Mouse (Mus musculus) forebrain, embryonic 13.5 days (tissue): ENCODE data around the gene Hmcn1. TPM values are rescaled to one million over a fixed set of nuclear protein-coding genes. Genes with fewer than 3 reads are reported as not detected.

ENCODE experiments used
- ATAC-seq: fragments of 200-750 bp; cut with Nextera tagmentation; 2 replicates; pipeline ENCODE4 v1.8.0; 2017
- H3K27ac ChIP-seq: fragments of 300-500 bp; sonication (generic); 2 replicates; pipeline ENCODE4 v1.5.1; 2015; ENCODE audit warnings: inconsistent platforms, mild to moderate bottlenecking, moderate library complexity
- H3K27me3 ChIP-seq: fragments of 300-500 bp; sonication (generic); 2 replicates; pipeline ENCODE4 v1.6.1; 2015; ENCODE audit warnings: mild to moderate bottlenecking, inconsistent platforms
- H3K36me3 ChIP-seq: fragments of 300-500 bp; sonication (generic); 2 replicates; pipeline ENCODE4 v1.6.1; 2015; ENCODE audit warnings: mild to moderate bottlenecking, inconsistent platforms; ENCODE audit not compliant: poor library complexity, severe bottlenecking
- H3K4me1 ChIP-seq: fragments of 300-500 bp; sonication (generic); 2 replicates; pipeline ENCODE4 v1.6.1; 2015; ENCODE audit warnings: inconsistent platforms
- H3K4me2 ChIP-seq: fragments of 300-500 bp; sonication (generic); 2 replicates; pipeline ENCODE4 v1.6.1; 2015; ENCODE audit warnings: inconsistent platforms, mild to moderate bottlenecking, moderate library complexity
- H3K4me3 ChIP-seq: fragments of 300-500 bp; sonication (generic); 2 replicates; pipeline ENCODE4 v1.5.1; 2015; ENCODE audit warnings: mild to moderate bottlenecking, inconsistent platforms
- H3K9ac ChIP-seq: fragments of 300-500 bp; sonication (generic); 2 replicates; pipeline ENCODE4 v1.6.1; 2015; ENCODE audit warnings: mild to moderate bottlenecking, inconsistent platforms
- H3K9me3 ChIP-seq: fragments of 300-500 bp; sonication (generic); replicated peaks from 2 replicates; pipeline ENCODE4 v1.6.1; 2016; ENCODE audit warnings: inconsistent platforms
- whole genome bisulfite sequencing: fragments of 180-500 bp; shearing (Covaris S2); methylation state at CpG from one replicate; pipeline ENCODE4 v1.1.7; 2015; 5-methylcytosine and 5-hydroxymethylcytosine counted together
- polyA plus RNA-seq: library from polyadenylated mRNA; unstranded; fragments of >200 nt; fragmentation: Nextera tagmentation; extraction: Ambion mirVana; gene quantifications from 2 replicates; pipeline ENCODE4 v1.2.1, GENCODE M21; 2015

Gene Hmcn1
- 1.1 and 1.2 TPM in 2 replicates for polyA plus RNA-seq

DNA sequence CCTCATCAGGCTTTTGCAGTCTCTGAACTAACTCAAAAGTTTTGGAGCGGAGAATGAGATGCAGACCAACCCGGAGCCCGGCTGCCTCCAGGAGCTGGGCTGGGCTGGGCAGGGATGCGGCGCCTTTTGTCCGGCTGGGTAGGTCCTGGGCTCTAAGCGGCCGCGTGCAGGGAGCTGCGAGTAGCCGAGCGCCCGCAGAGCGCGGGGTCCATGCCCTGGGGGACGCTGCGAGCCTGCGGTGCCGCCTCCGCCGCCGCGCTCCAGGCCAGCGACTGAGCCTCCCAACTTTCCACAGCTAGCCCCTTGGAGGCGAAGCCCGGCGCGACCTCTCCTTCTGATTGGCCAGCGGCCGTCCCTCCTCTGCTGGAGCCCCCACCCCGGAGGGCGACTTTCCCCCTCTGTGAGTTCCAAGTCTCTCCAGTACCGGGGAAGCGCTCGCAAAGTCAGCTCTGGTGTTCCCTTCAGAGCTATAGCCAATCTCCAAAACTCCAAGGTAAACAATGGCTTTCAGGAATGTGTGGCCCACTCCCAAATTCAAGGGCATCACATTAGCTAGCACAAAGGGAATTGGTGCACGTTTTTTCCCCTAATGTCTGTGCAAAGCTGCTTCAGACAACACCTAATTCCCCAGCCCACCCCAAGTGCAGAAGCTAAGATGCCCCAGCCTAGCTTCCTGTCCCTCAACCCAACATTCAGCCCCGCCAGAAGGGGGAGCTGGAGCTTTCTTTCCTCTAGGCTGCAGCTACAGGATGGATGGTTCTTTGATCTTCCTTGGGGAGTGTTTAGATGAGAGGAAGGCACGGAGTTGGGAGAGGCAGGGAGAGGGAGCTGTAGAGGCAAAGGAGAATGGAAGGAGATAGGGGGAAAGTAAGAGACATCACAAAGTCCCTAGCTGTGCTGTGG is at the start of gene Hmcn1:
Hmcn1 (minus strand) TSS at position 274 of the 903 bp plus-strand sequence.
- peak within 1 kb of the TSS; percentile 84 for H3K4me2 ChIP-seq
- ATAC-seq = peak; percentile 91
- H3K4me1 ChIP-seq = peaks cover 22% of the 10 kb centered on the region
- WGBS = 1% methylated on average over 38 of the region's 38 CpGs
- no peaks in the 10 kb centered on the region for H3K36me3 ChIP-seq
- 0 out of 2 replicates have a peak, but pooled peaks cover 3% of the 10 kb centered on the region for H3K9me3 ChIP-seq
- H3K27me3 ChIP-seq = peaks cover 13% of the 10 kb centered on the region
- H3K4me3 ChIP-seq = peak within 1 kb of the TSS; percentile 46
- H3K27ac ChIP-seq = no peak within 1 kb of the TSS
- H3K9ac ChIP-seq = peak within 1 kb of the TSS; percentile 49

- Histone ChIP-seq H3K9ac (no peak overlapping the region), H3K27ac (no peak overlapping the region), H3K4me2 (no peak overlapping the region), H3K27me3 (no peaks in the 10 kb centered on the region), H3K36me3 (no peaks in the 10 kb centered on the region), H3K4me3 (no peak overlapping the region), H3K9me3 (no peaks in the 10 kb centered on the region), H3K4me1 (peaks cover 4% of the 10 kb centered on the region; the same call in 1 of the 2 replicates)
- WGBS = 65% methylated on average over 18 of the region's 18 CpGs
- no peak for ATAC-seq
These were observed 47.9 kb upstream of the Hmcn1 start for GRCm38 (mm10) chr1:151040945-151041649.

- H3K27me3 ChIP-seq = no peaks in the 10 kb centered on the region
- no peaks in the 10 kb centered on the region for H3K36me3 ChIP-seq
- no peak overlapping the region for H3K27ac ChIP-seq
- 81% methylated on average over 7 of the region's 7 CpGs for WGBS
- H3K9me3 ChIP-seq = no peaks in the 10 kb centered on the region
- H3K4me2 ChIP-seq = no peak overlapping the region
- no peak overlapping the region for H3K4me3 ChIP-seq
- 0 out of 2 replicates have a peak, but pooled peaks cover 4% of the 10 kb centered on the region for H3K4me1 ChIP-seq
- no peak overlapping the region for H3K9ac ChIP-seq
- no peak for ATAC-seq
These were observed 47.1 kb upstream of the Hmcn1 start for GRCm38 (mm10) chr1:151040290-151040689.

GRCm38 (mm10) chr1:151039189-151039588 is 46.0 kb upstream of the Hmcn1 start:
- H3K4me2 ChIP-seq = no peak overlapping the region
- H3K27ac ChIP-seq = no peak overlapping the region

DNA sequence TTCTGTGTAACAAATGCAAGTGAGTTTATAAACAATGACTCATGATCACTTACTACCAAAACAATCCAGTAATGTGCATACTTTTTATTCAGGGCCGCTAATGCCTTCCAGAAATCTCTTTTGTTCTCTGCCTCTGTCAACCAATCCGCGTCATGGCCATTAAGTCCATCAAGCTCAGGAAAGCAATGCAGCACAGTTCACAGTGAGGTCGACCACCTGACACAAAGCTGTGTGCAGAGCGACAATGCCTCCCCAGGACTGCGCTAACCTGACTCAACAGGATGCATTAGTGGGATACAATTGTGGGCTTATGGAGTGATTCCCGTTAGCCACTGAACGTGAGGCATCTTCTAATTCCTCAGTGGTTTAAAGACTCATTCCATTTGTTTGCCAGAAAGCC is 45.3 kb upstream of the Hmcn1 start:
- H3K4me1 ChIP-seq = 0 out of 2 replicates have a peak, but pooled peaks cover 4% of the 10 kb centered on the region
- no peaks in the 10 kb centered on the region for H3K9me3 ChIP-seq
- no peaks in the 10 kb centered on the region for H3K27me3 ChIP-seq
- no peak overlapping the region for H3K9ac ChIP-seq
- peak; percentile 31; the same call in 1 of the 2 replicates for ATAC-seq
- H3K4me3 ChIP-seq = no peak overlapping the region
- 8% methylated on average over 8 of the region's 8 CpGs for WGBS
- H3K36me3 ChIP-seq = no peaks in the 10 kb centered on the region
- no peak overlapping the region for H3K27ac ChIP-seq
- H3K4me2 ChIP-seq = no peak overlapping the region

More at GRCm38 (mm10) chr1:151039189-151039588, 46.0 kb upstream of the Hmcn1 start:
- Histone ChIP-seq H3K9ac (no peak overlapping the region), H3K9me3 (no peaks in the 10 kb centered on the region), H3K27me3 (no peaks in the 10 kb centered on the region), H3K4me1 (0 out of 2 replicates have a peak, but pooled peaks cover 4% of the 10 kb centered on the region), H3K36me3 (no peaks in the 10 kb centered on the region), H3K4me3 (no peak overlapping the region)
- no peak for ATAC-seq
- WGBS = 81% methylated on average over 4 of the region's 4 CpGs

DNA sequence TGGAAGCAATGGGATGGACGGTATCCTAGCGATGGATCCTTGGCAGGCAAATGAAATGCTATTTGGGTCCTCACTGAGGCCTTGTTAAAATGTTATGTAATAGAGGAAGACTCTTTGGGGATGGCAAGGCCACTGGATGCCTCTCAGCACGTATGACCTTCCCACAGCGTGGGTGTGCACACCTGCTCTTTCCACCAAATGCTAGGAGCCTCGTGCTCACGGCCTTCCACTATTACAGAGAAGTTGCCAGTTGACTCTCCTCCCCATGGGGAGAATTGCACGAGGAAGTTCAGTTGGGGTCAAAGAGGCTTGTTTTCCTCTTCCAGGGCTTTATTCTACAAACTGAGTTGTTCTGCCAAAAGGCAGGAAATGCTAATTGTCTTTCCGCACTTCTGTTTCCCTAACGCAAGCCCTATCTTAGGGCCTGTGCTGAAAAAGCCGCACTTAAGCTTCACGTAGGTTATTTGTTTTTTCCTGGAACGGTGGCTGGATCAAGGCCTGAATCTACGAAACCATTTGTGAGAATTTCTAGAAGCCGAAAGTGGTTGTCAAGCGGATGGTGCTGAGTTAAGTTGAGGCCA is 43.3 kb upstream of the Hmcn1 start:
- 0 out of 2 replicates have a peak, but pooled peaks cover 4% of the 10 kb centered on the region for H3K4me1 ChIP-seq
- H3K36me3 ChIP-seq = no peaks in the 10 kb centered on the region
- whole genome bisulfite sequencing = 85% methylated on average over 15 of the region's 15 CpGs
- no peak overlapping the region for H3K4me2 ChIP-seq
- H3K9ac ChIP-seq = no peak overlapping the region
- no peak overlapping the region for H3K27ac ChIP-seq
- H3K9me3 ChIP-seq = no peaks in the 10 kb centered on the region
- no peak overlapping the region for H3K4me3 ChIP-seq
- ATAC-seq = no peak
- H3K27me3 ChIP-seq = no peaks in the 10 kb centered on the region

DNA sequence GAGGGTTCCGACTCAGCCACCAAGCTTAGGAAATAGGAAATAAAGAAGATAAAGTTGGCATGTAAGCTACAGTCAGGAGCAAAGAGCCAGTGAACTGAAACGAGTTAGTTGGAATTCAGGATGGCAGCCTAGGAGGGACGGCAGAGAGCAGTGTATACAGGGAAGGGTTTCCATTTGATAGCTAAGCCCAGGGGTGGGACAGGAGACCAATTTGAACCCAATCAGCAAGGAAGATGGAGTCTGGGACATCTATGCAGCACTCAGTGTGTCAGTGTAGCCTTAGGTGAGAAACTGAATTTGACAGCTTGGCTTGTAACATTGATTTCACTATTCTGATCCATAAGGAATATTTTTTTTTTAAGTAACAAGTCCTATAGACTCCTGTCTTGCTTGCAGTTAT is 42.5 kb upstream of the Hmcn1 start:
- 75% methylated on average over 3 of the region's 3 CpGs for WGBS
- H3K4me3 ChIP-seq = no peak overlapping the region
- H3K9me3 ChIP-seq = no peaks in the 10 kb centered on the region
- H3K36me3 ChIP-seq = no peaks in the 10 kb centered on the region
- H3K27ac ChIP-seq = no peak overlapping the region
- 0 out of 2 replicates have a peak, but pooled peaks have one; percentile 8 for ATAC-seq
- no peak overlapping the region for H3K4me2 ChIP-seq
- H3K9ac ChIP-seq = no peak overlapping the region
- H3K27me3 ChIP-seq = no peaks in the 10 kb centered on the region
- 0 out of 2 replicates have a peak, but pooled peaks cover 4% of the 10 kb centered on the region for H3K4me1 ChIP-seq

DNA sequence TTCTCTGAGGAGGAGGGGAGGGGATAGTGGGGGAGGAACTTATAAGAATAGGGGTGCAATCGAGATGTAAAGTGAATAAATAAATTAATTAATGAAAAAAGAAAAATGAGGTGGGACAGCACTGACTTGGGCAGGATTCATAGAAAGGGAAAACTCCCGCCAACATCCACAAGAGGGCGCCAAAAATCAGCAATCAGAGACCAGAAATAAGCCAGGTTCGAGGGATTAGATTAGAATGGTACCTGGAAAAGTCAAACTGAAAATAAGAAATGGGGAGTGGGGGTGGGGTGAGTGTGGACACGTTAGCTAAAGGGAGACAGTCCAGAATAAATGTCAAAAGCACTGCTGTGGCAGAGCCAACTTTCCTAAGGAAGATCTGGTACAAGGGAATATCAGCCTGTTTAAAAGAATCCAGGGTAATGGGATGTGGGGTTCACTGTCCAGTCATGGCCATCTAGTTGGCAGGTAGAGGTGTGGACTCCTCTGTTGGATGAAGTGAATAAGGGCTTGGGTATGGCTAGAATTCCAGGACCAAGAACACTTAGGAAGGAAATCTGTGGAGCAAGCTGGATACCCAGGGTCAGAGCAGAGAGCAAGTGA is 41.9 kb upstream of the Hmcn1 start:
- Histone ChIP-seq H3K36me3 (no peaks in the 10 kb centered on the region), H3K4me2 (no peak overlapping the region), H3K4me1 (0 out of 2 replicates have a peak, but pooled peaks cover 4% of the 10 kb centered on the region), H3K4me3 (no peak overlapping the region), H3K27me3 (no peaks in the 10 kb centered on the region), H3K9me3 (no peaks in the 10 kb centered on the region), H3K27ac (no peak overlapping the region), H3K9ac (no peak overlapping the region)
- peak; percentile 65 for ATAC-seq
- WGBS = 3% methylated on average over 5 of the region's 5 CpGs

DNA sequence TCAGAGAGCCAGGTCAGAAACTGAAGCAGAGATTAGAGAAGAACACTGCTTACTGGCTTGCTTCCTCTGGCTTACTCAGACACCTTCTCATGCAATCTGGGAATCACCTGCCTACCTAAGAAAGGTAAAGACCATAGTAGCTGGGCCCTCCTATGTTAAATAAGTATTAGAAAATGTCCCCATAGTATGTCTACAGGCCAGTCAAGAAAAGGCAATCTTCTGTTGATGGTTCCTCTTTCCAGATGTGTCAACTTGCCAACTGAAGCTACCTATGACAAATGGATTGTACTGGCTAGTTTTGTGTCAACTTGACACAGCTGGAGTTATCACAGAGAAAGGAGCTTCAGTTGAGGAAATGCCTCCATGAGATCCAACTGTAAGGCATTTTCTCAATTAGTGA is 40.1 kb upstream of the Hmcn1 start:
- Histone ChIP-seq H3K9me3 (no peaks in the 10 kb centered on the region), H3K36me3 (no peaks in the 10 kb centered on the region), H3K9ac (no peak overlapping the region), H3K27ac (no peak overlapping the region), H3K4me1 (0 out of 2 replicates have a peak, but pooled peaks cover under 1% of the 10 kb centered on the region), H3K27me3 (no peaks in the 10 kb centered on the region), H3K4me3 (no peak overlapping the region), H3K4me2 (no peak overlapping the region)
- no peak for ATAC-seq

GRCm38 (mm10) chr1:151031581-151031980 is 38.3 kb upstream of the Hmcn1 start:
- WGBS = 93% methylated on average over 10 of the region's 10 CpGs
- no peaks in the 10 kb centered on the region for H3K4me1 ChIP-seq

DNA sequence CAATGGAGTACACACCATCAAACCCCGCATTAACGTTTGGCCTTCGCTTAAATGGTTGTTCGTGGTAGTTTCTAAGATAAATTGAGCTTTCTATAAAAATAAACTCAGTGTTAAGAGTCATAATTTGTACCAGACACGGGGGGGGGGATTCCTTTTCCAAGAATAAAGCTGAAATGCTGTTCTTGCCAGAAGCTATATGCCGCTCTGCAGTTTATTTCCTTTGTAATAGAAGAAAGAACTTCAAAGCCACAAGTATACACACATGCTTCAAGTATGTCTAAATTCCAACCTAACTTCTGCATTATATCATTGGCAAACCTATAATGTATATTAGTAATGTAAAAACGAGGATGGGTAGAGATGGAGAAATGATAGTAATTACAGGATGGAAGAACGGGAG is 37.9 kb upstream of the Hmcn1 start:
- WGBS = 81% methylated on average over 8 of the region's 8 CpGs
- Histone ChIP-seq H3K36me3 (no peaks in the 10 kb centered on the region), H3K9me3 (no peaks in the 10 kb centered on the region), H3K27ac (no peak overlapping the region), H3K4me2 (no peak overlapping the region), H3K4me1 (no peaks in the 10 kb centered on the region), H3K4me3 (no peak overlapping the region), H3K27me3 (no peaks in the 10 kb centered on the region), H3K9ac (no peak overlapping the region)
- no peak for ATAC-seq

More at GRCm38 (mm10) chr1:151031581-151031980, 38.3 kb upstream of the Hmcn1 start:
- ATAC-seq = no peak
- Histone ChIP-seq H3K27ac (no peak overlapping the region), H3K9me3 (no peaks in the 10 kb centered on the region), H3K36me3 (no peaks in the 10 kb centered on the region), H3K4me2 (no peak overlapping the region), H3K27me3 (no peaks in the 10 kb centered on the region), H3K4me3 (no peak overlapping the region), H3K9ac (no peak overlapping the region)
